In genomic region chr15:96641111-96641820, GRCm38 (mm10) we compare ENCODE assay signal across 8 mouse cellular contexts. TPM values are rescaled to one million over a fixed set of nuclear protein-coding genes. Genes with fewer than 3 reads are reported as not detected.
DNase-seq lines count a peak whose midpoint lies in the region; ATAC-seq and TF ChIP-seq lines count a peak whose summit lies in the region.

No protein-coding gene starts in this region.

- peak overlapping the region; percentile 97 for H3K9ac ChIP-seq in CH12.LX (ENCODE audit: insufficient read depth, low read depth)
- peak overlapping the region; percentile 41 for H3K9ac ChIP-seq in lung, postnatal 0 days (replicated peaks; ENCODE audit: low read depth)

- peaks cover 3 to 16% of the 10 kb centered on the region in 2 experiments for H3K36me3 ChIP-seq in CH12.LX (replicated peaks in 1 of 2; ENCODE audit: control insufficient read depth in 1 of 2, insufficient read depth in 1 of 2, low read length in 1 of 2)
- H3K36me3 ChIP-seq in erythroblast, embryonic 14.5 days (ENCODE audit: control insufficient read depth) = peaks cover 10% of the 10 kb centered on the region
- H3K36me3 ChIP-seq in lung, postnatal 0 days (ENCODE audit: insufficient read depth, low read length) = no peaks in the 10 kb centered on the region

- H3K4me1 ChIP-seq in CH12.LX (ENCODE audit: control insufficient read depth in 1 of 2, insufficient read depth in 2 of 2) = peaks cover 6 to 26% of the 10 kb centered on the region in 2 experiments; a peak in 3 of 4 replicates
- H3K4me1 ChIP-seq in brown adipose tissue, adult 24 weeks (ENCODE audit: control insufficient read depth, insufficient read depth, insufficient read length, low read length) = no peaks in the 10 kb centered on the region; the same call in 1 of the 2 replicates
- H3K4me1 ChIP-seq in erythroblast, embryonic 14.5 days (ENCODE audit: control insufficient read depth) = peaks cover 49% of the 10 kb centered on the region
- H3K4me1 ChIP-seq in lung, postnatal 0 days (ENCODE audit: insufficient read depth, low read depth, low read length) = no peaks in the 10 kb centered on the region
- H3K4me1 ChIP-seq in olfactory bulb, adult 2 months (ENCODE audit: control insufficient read depth, insufficient read depth, low read length) = peaks cover 17% of the 10 kb centered on the region

- peak overlapping the region; percentile 95; the same call in 1 of the 2 replicates for H3K4me2 ChIP-seq in CH12.LX (ENCODE audit: insufficient read depth, low read depth, poor library complexity, severe bottlenecking)
- H3K4me2 ChIP-seq in lung, postnatal 0 days (replicated peaks; ENCODE audit: low read depth, low read length) = peak overlapping the region; percentile 97

- peak; percentile 74 for DNase-seq in CH12.LX (ENCODE audit: extremely low read depth)
- peak; percentile 44 to 63 for DNase-seq in heart, postnatal 14 days
- DNase-seq in layer of hippocampus, postnatal 14 days (ENCODE audit: low spot score in 2 of 2) = peak; percentile 66 to 72
- DNase-seq in lung, postnatal 0 days (ENCODE audit: low spot score) = peak; percentile 77
- peak; percentile 58 to 67 for DNase-seq in thymus, adult 18-20 months

- H3K79me2 ChIP-seq in CH12.LX (replicated peaks; ENCODE audit: control insufficient read depth, extremely low read depth, insufficient read depth, poor library complexity, severe bottlenecking) = peaks cover 48% of the 10 kb centered on the region

- intact Hi-C loops in heart, postnatal 14 days (cut with DNase I) = no loop called here

- H3K27ac ChIP-seq in CH12.LX (ENCODE audit: insufficient read depth, low read depth) = peak overlapping the region; percentile 97
- H3K27ac ChIP-seq in brown adipose tissue, adult 24 weeks (replicated peaks; ENCODE audit: low read depth, low read length) = no peak overlapping the region
- H3K27ac ChIP-seq in lung, postnatal 0 days (ENCODE audit: low read length) = peak overlapping the region; percentile 47; the same call in 1 of the 2 replicates
- peak overlapping the region; percentile 88 for H3K27ac ChIP-seq in olfactory bulb, adult 2 months (ENCODE audit: insufficient read depth, low read depth, low read length)

- TF ChIP-seq EP300 in CH12.LX (IDR thresholded peaks at IDR 0.05; ENCODE audit: low read length) = no peak
- no peak for TF ChIP-seq EP300 in lung, postnatal 0 days (IDR thresholded peaks at IDR 0.05)

- in situ Hi-C loops in CH12.LX (cut with MboI; ENCODE audit: low pct_ligation_motif_present, low pct_unique_long_range_greater_than_20kb, low sequenced_read_pairs) = no loop called here

- peak; percentile 77 for ATAC-seq in lung, postnatal 0 days

- WGBS in lung, postnatal 0 days = under 1% methylated on average over 63 of the region's 63 CpGs
- WGBS in olfactory bulb, adult 2 months = under 1% methylated on average over 63 of the region's 63 CpGs

- H3K27me3 ChIP-seq in CH12.LX (replicated peaks) = no peaks in the 10 kb centered on the region
- H3K27me3 ChIP-seq in erythroblast, embryonic 14.5 days (ENCODE audit: control insufficient read depth) = peaks cover 19% of the 10 kb centered on the region
- no peaks in the 10 kb centered on the region for H3K27me3 ChIP-seq in lung, postnatal 0 days (replicated peaks; ENCODE audit: insufficient read depth, low read length)

- dilution Hi-C loops in CH12.LX (cut with MboI; ENCODE audit: extremely low pct_ligation_motif_present, extremely low pct_unique_long_range_greater_than_20kb, low sequenced_read_pairs) = no loop called here

- H3K9me3 ChIP-seq in CH12.LX (replicated peaks; ENCODE audit: low read length) = peaks cover 1% of the 10 kb centered on the region
- no peaks in the 10 kb centered on the region for H3K9me3 ChIP-seq in erythroblast, embryonic 14.5 days (ENCODE audit: control insufficient read depth, low read length)
- no peaks in the 10 kb centered on the region for H3K9me3 ChIP-seq in lung, postnatal 0 days (ENCODE audit: low read length)

- no peak for TF ChIP-seq CTCF in CH12.LX (conservative IDR thresholded peaks at IDR 0.05 in 1 of 2, IDR thresholded peaks at IDR 0.05 in 1 of 2; ENCODE audit: low read depth in 2 of 2, low read length in 2 of 2)
- TF ChIP-seq CTCF in lung, postnatal 0 days (IDR thresholded peaks at IDR 0.05) = no peak
- TF ChIP-seq CTCF in olfactory bulb, adult 2 months (IDR thresholded peaks at IDR 0.05; ENCODE audit: insufficient read depth, low read depth, low read length) = no peak

- TF ChIP-seq RAD21 in CH12.LX (IDR thresholded peaks at IDR 0.05; ENCODE audit: low read depth, low read length) = no peak

- H3K4me3 ChIP-seq in CH12.LX (replicated peaks in 1 of 3; ENCODE audit: low read depth in 2 of 3, low read length in 2 of 3, poor library complexity in 1 of 3) = peak overlapping the region; percentile 90 to 96 (median 92)
- H3K4me3 ChIP-seq in brown adipose tissue, adult 24 weeks (ENCODE audit: insufficient read depth, low read depth, low read length) = peak overlapping the region; percentile 45
- peak overlapping the region; percentile 81 for H3K4me3 ChIP-seq in erythroblast, embryonic 14.5 days (replicated peaks)
- peak overlapping the region; percentile 65 for H3K4me3 ChIP-seq in lung, postnatal 0 days (ENCODE audit: low read depth, low read length)
- peak overlapping the region; percentile 79 for H3K4me3 ChIP-seq in olfactory bulb, adult 2 months (ENCODE audit: insufficient read depth, low read depth, low read length)

- TF ChIP-seq POLR2A in CH12.LX (IDR thresholded peaks at IDR 0.05; ENCODE audit: low read depth, low read length) = peak; percentile 46
- TF ChIP-seq POLR2A in olfactory bulb, adult 2 months (IDR thresholded peaks at IDR 0.05; ENCODE audit: insufficient read depth, low read depth, low read length) = 0 out of 2 replicates have a peak, but pooled peaks have one; percentile 16

TF ChIP-seq in CH12.LX, 34 proteins besides CTCF, POLR2A, EP300 and RAD21:
- peak; percentile 31; the same call in 1 of the 2 replicates for TF ChIP-seq HCFC1 (IDR thresholded peaks at IDR 0.05; ENCODE audit: low read depth, low read length)
- TF ChIP-seq TBP (conservative IDR thresholded peaks at IDR 0.05; ENCODE audit: low read depth, low read length) = 0 out of 2 replicates have a peak, but pooled peaks have one; percentile 44
- peak; percentile 60 for TF ChIP-seq TCF12 (IDR thresholded peaks at IDR 0.05; ENCODE audit: low read depth, low read length)
- peak; percentile 47; the same call in 1 of the 2 replicates for TF ChIP-seq ELF1 (IDR thresholded peaks at IDR 0.05; ENCODE audit: low read depth, low read length)
- no peak for TF ChIP-seq MYC (IDR thresholded peaks at IDR 0.05; ENCODE audit: low read depth, low read length)
- TF ChIP-seq NELFE (IDR thresholded peaks at IDR 0.05; ENCODE audit: low read depth, low read length) = no peak
- no peak for TF ChIP-seq MAZ (IDR thresholded peaks at IDR 0.05; ENCODE audit: low read depth, low read length)
- peak; percentile 80 for TF ChIP-seq NRF1 (IDR thresholded peaks at IDR 0.05; ENCODE audit: low read depth, low read length)
- no peak for TF ChIP-seq MEF2A (IDR thresholded peaks at IDR 0.05; ENCODE audit: borderline replicate concordance, low read depth, low read length)
- TF ChIP-seq SIN3A (IDR thresholded peaks at IDR 0.05; ENCODE audit: low read length) = no peak
- TF ChIP-seq E2F4 (IDR thresholded peaks at IDR 0.05; ENCODE audit: insufficient replicate concordance, low read depth, low read length) = no peak
- no peak for TF ChIP-seq IRF4 (IDR thresholded peaks at IDR 0.05; ENCODE audit: low read depth, low read length)
- TF ChIP-seq USF1 (IDR thresholded peaks at IDR 0.05; ENCODE audit: low read depth, low read length) = no peak
- TF ChIP-seq BHLHE40 (IDR thresholded peaks at IDR 0.05; ENCODE audit: low read depth, low read length) = peak; percentile 3; the same call in 1 of the 2 replicates

RNA-seq across cellular contexts. Expression of gene Slc38a1, which starts 1.4 kb away (rescaled TPM):
- total RNA-seq in CH12.LX (2012; rRNA removed) = 39.1 and 39.4 TPM in 2 replicates
- total RNA-seq in CH12.LX (2014; rRNA removed) = 18.8 and 22.5 TPM in 2 replicates
- 70.3 and 79.0 TPM in 2 replicates for polyA plus RNA-seq in CH12.LX (2012; ENCODE audit: insufficient read length, low read depth)
- 0.28 TPM in 1 of 2 replicates, not detected in the other for polyA plus RNA-seq in brown adipose tissue, adult 24 weeks (2012; ENCODE audit: insufficient read depth, insufficient read length, missing spikeins)
- polyA plus RNA-seq in erythroblast, embryonic 14.5 days (2012) = 0.43 and 0.55 TPM in 2 replicates
- 10 to 100 TPM; 33.6 to 35.4 TPM for total RNA-seq in heart, postnatal 14 days (2021)
- 10 to 100 TPM; 78.7 to 80.0 TPM for total RNA-seq in layer of hippocampus, postnatal 14 days (2021)
- polyA plus RNA-seq in lung, postnatal 0 days (2015; fragmentation: Nextera tagmentation; extraction: Ambion mirVana) = 13.5 and 14.5 TPM in 2 replicates
- polyA plus RNA-seq in olfactory bulb, adult 2 months (2012; ENCODE audit: insufficient read depth, insufficient read length, low replicate concordance, missing spikeins) = 186 TPM in 1 of 2 replicates, not detected in the other

RNA-seq across cellular contexts. Expression of gene Slc38a2, which starts 58.3 kb away (rescaled TPM):
- total RNA-seq in CH12.LX (2012; rRNA removed) (35.5 and 41.4 TPM in 2 replicates), CH12.LX (2014; rRNA removed) (53.6 and 59.3 TPM in 2 replicates)
- 57.5 and 70.5 TPM in 2 replicates for polyA plus RNA-seq in CH12.LX (2012; ENCODE audit: insufficient read length, low read depth)
- 25.0 and 41.1 TPM in 2 replicates for polyA plus RNA-seq in brown adipose tissue, adult 24 weeks (2012; ENCODE audit: insufficient read depth, insufficient read length, missing spikeins)
- polyA plus RNA-seq in erythroblast, embryonic 14.5 days (2012) = 0.98 and 1.0 TPM in 2 replicates
- total RNA-seq in heart, postnatal 14 days (2021) = 100 to 1,000 TPM; 257 to 301 TPM
- total RNA-seq in layer of hippocampus, postnatal 14 days (2021) = 10 to 100 TPM; 52.6 to 57.4 TPM
- polyA plus RNA-seq in lung, postnatal 0 days (2015; fragmentation: Nextera tagmentation; extraction: Ambion mirVana) = 66.6 and 75.3 TPM in 2 replicates
- 275 TPM in 1 of 2 replicates, not detected in the other for polyA plus RNA-seq in olfactory bulb, adult 2 months (2012; ENCODE audit: insufficient read depth, insufficient read length, low replicate concordance, missing spikeins)

Comparison
In these comparisons a context has a peak if more than half of its experiments do, and no peak if none do; other contexts are left out.
1. RNA of gene Slc38a2, which starts 58.3 kb away (polyA plus RNA-seq): 57.5 to 70.5 TPM in CH12.LX, 66.6 to 75.3 TPM in lung, postnatal 0 days, 25.0 to 41.1 TPM in brown adipose tissue, adult 24 weeks and 275 TPM in olfactory bulb, adult 2 months; 0.98 to 1.0 TPM in erythroblast, embryonic 14.5 days; every median in the first group is over 10 times any median in the second.
2. Peak in every context shown above with its lines, with median percentiles within 50 percentile points of each other: DNase-seq and H3K4me3 ChIP-seq.